Mouse (Mus musculus) heart, adult 2 months (tissue): ENCODE data around the gene Zfp971.
"Not testable (repeated sequence)": the region's sequence is repeated elsewhere in the genome, so short reads cannot be mapped to it uniquely, and the experiment has no call there.

Experiments used
- CTCF ChIP-seq: fragments of 200-600 bp; IDR thresholded peaks from 2 replicates; pipeline ENCODE4 v1.8.1; 2022; ENCODE audit warnings: antibody characterized with exemption, mild to moderate bottlenecking, moderate library complexity
- EP300 ChIP-seq: fragments of 200-500 bp; IDR thresholded peaks from 2 replicates; pipeline ENCODE4 v1.6.1; 2011; ENCODE audit warnings: low read depth, low read length, control low read depth; ENCODE audit not compliant: insufficient read depth
- POLR2A ChIP-seq: fragments of 200-500 bp; IDR thresholded peaks from 2 replicates; pipeline ENCODE4 v1.6.1; 2011; ENCODE audit warnings: mild to moderate bottlenecking, low read depth, low read length, control low read depth; ENCODE audit not compliant: insufficient read depth

DNA sequence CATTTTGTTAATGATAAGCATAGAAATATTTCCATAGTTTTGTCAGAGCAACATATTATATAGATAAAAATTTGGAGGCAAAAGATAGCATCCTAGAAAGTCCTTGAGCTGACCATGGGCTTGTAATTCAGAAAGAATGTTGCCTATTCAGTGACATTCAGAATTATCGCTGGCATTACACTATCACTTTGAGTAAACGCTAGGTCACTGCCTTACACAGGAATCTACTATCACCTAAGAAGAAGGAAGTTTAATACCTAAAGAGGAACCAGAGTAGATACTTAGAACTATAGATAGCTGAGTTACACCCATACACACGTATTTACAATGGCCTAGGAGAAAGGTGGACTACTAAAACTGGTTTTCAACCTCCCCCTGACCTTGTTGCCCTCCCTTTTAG lies 3.6 kb upstream of the Zfp971 start:
- not testable (repeated sequence) for TF ChIP-seq POLR2A, CTCF, EP300
